Mouse (Mus musculus) NIH3T3 (cell line): ENCODE data around the gene Pnmal2.

Experiments
- DNase-seq: peaks from one replicate; pipeline ENCODE4 v3.0.0-alpha.2; 2012; ENCODE audit warnings: low read depth

The Pnmal2 gene

DNA sequence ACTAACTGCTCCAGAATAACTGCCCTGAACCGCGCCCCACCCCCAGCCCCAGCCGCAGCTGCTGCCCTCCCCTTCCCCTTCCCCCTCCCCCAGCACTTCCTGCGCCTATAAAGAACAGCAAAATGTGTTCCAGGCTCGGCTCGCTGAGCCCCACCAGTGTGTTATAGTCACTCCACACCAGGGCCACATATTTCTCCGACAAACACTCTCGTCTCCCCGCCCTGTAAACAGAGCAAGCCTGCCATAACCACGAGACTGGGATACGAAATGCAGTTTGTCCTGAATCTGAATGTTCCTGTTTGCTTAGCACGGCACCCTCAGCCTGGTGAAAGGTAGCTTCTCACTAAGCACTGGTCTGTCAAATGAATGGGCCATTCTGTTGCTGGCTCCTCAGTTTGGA lies 35.9 kb downstream of the Pnmal2 start:
- peak; percentile 49 for DNase-seq

GRCm38 (mm10) chr7:16982859-16983568 lies 38.5 kb downstream of the Pnmal2 start, which contains the start of gene Gm42372:
Gene Gm42372, plus strand, starts transcription at chr7:16983086.
- DNase-seq: no peak

GRCm38 (mm10) chr7:16987541-16988149 lies 43.2 kb downstream of the Pnmal2 start:
- DNase-seq: no peak

- DNase-seq: peak; percentile 57
These were observed 43.9 kb downstream of the Pnmal2 start for GRCm38 (mm10) chr7:16988405-16988804.

DNA sequence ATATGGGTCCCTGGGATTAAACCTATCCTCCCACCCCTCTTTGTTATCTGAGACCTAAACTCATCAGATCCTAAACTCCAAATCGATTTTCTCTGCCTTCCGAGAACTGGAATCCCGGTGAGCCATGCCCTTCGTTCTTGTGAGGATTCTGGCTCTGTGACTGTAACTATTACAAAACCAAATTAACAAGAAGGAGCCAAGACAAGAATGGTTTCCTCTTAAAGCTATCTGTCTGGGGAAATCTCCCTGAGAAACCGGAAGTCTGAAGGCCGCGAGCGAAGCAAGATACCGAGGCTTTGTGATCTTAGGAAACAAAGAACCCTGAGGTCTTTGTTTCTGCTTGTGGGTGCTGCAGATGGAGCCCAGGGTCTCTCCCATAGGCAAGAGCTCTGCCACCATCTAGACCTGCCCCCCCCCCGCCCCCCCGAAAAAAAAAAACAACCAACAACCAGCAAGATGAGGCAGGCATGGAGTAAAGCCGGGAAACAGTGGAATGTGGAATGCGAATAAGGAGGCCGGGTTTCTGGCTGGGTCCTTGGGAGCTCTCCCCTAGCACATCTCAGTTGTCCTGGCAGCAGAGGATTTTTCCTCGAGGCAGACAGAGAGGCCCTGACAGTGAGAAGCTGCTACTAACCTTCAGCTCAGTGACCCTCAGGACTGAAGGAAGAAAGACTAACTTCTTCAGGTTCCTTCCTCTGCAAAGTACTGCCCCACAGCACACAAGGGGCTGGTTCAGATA lies 45.7 kb downstream of the Pnmal2 start:
- no peak for DNase-seq

DNA sequence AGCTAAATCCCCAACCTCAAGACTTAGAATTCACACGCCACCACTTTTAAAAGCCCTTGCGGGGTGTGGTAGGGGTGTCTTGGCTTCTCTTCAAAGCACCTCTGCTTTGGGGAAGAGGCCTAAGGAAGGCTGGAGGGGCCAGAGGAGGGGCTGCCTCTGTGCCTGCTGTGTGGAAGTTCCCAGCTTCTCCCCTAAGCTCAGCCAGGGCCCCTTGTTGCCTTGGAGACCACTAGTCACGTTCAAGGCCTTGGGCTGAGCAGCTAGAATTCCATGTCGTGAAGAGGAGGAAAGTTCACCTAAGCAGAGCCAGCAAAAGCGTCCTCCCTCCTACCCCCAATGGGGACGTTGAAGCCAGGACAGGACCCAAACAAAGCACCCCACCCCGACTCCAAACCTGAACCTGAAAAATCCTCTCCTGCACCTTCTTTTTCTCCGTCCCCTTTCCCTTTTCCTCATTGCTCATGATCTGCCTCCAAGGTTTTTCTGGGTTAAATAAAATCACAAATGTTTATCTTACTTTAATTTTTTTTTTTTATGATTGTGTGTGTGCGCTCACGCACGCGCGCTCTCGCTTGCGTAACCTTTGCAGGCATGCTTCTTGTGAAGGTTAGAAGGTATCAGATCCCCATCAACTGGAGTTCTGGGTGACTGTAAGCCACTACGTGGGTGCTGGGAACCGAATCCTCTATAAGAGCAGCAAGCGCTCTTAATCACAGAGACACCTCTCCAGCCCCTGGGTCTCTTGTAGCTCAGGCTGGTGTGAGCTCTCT lies 47.4 kb downstream of the Pnmal2 start:
- DNase-seq: peak; percentile 20

- DNase-seq: no peak
These were observed 47.9 kb downstream of the Pnmal2 start, which contains the start of gene Ccdc8 for GRCm38 (mm10) chr7:16992451-16992807. Gene Ccdc8, plus strand, starts transcription at chr7:16992708.

GRCm38 (mm10) chr7:16993651-16994399 lies 49.3 kb downstream of the Pnmal2 start:
- DNase-seq: peak; percentile 66

DNA sequence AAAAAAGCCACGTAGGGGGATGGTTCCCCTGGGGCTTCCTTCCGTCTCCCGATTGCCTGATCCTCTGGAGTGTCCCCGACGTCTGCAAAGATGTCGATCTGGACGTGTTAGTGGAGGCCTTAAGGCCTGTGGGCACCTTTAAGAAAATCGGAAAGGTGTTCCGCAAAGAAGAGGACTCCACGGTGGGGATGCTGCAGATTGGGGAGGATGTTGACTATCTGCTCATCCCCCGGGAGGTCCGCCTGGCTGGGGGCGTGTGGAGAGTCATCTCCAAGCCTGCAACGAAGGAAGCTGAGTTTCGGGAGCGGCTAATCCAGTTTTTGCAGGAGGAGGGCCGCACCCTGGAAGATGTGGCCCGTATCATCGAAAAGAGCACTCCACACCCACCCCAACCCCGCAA lies 49.9 kb downstream of the Pnmal2 start:
- no peak for DNase-seq

GRCm38 (mm10) chr7:16995345-16995744 lies 50.9 kb downstream of the Pnmal2 start:
- DNase-seq: no peak
